Mouse (Mus musculus): Measurements from ENCODE around the gene Il15ra. TPM values are rescaled to one million over a fixed set of nuclear protein-coding genes. Genes with fewer than 3 reads are reported as not detected.
A peak's percentile ranks its signal among the peaks of the same experiment; 100 is the strongest.

The Il15ra gene
- total RNA-seq, 2 experiments from 2014 or later: 20.1 to 20.3 TPM

DNA sequence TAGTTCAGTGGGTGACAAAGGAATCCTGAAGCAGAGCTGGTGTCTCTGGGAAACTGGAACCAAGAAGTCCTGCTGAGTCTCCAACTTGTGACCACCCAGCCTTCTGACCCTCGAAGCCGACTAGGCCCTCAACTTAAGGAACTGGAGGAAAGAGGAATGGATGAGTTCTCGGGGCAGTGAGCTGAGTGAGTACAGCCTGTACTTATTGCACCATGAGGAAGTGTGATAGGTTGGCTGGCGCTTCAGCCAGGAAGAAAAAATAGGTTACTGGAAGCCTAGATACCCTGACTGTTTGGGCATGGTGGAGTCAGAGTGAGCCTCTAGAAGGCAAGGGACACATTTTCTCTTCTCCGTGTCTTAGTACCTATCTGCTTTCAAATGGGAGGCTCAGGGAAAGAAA is 3.4 kb downstream of the Il15ra start:
- peak in 1 of 2 experiments; percentile 22 for DNase-seq

DNA sequence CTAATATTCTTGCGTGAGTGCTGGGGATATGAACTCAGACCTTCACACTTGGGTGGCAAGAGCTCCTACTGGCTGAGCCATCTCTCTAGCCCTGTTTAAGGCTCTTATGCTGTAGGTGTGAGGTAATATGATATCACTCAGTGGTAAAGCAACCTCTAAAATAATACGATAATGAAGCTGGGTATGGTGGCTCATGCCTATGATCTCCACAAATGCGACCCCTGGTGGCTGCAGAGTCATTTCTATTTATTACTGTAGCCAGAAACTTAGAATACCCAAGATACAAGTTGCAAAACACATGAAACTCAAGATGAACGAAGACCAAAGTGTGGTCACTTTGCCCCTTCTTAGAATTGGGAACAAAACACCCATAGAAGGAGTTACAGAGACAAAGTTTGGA is 5.0 kb downstream of the Il15ra start:
- DNase-seq: peak; percentile 28 to 57

DNA sequence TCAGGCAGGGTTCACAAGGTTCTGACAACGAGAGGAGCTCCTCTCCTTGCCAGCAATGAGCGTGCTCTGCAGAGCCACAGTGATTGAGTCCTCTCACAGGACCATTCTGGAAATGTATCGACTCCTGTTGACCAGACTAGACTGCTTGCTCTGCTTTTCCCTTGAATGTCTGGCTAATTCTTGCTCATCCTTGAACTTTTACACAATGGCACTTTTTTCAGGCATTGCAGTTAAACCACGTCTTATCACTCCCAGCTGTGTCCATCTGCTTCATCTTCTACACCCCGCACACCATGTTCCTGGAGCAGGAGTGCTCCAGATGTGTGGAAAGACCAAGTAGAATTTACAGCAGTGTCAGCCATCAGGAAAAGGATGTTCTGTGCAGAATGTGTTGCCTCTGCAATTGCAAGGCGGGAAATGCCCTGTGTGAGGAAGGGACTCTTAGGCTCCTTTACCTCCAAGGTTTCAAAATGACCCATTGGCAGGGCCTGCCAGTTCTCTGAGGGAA is 7.4 kb downstream of the Il15ra start:
- DNase-seq: no peak

DNA sequence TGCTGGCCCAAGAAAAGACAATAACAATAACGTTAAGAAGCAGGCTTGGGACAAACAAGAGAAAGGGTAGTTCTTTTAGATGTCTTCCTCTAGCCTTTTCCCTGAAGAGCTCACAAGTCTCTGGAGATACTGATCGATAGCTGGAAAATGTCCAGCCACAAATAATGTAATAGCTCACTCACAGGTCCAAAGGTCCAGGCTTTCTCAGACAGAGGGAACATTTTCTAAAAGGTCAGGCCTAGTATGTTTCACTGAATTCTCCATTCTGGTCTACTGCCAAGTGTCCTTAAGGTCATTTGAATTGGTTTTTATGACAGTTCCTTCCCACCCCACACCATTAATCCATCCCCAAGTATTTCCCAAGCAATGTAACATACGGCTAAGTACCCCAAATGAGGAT is 7.9 kb downstream of the Il15ra start:
- peak in 1 of 2 experiments; percentile 9 for DNase-seq

DNA sequence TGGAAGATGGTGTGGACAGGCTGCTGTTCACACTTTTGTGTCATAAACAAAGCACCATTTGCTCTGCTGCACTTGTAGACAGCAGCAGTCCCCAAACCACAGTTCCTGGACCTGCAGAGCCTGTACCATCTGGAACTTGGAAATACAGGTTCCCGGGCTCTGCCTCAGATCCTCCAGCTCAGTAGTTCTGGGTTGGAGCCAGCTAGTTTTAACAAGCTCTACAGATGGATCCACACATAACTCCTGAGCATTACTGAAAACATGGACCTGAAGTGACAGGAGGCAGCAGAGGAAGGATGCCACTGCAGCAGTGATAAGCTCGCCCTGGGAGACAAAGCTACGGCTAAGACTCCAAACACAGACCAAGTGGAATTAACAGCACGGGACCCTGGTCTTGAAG is 9.4 kb downstream of the Il15ra start:
- no peak for DNase-seq

DNA sequence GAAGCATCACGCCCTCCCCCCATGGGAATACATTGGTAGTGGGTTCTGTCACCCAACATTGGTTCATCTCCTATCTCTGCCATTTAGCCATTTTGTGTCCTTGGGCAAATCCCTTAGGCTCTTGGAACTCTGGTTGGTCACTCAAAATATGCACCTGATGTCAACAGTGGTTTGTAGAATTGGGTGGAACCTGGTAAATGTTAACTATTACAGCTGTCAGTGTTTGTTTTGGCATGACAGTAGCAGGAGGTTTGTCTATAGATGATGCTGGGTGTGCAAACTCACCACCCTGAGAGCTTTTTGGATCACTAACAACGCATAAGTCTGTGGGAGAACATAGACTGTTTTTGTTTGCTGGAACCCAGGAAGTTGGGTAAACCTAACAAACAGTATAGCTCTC is 13.5 kb downstream of the Il15ra start:
- no peak for DNase-seq

DNA sequence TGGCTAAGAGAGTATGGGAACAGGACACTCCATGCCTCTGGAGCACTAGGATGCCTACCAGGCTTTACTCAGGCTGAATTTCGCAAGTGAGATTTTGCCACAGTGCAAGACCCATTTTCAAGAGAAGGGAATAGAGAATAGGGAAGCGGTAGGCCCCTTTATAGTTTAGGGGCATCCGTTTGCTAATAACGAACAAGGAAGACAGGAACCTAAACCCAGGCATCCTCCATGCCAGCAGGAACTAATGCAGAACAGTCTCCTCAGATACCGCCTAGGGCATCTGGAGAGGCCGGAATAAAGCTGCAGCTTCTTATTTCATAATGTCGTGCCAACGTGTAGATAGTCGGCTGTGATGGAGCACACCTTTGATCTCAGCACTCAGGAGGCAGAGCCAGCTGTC is 17.5 kb downstream of the Il15ra start:
- DNase-seq: no peak

DNA sequence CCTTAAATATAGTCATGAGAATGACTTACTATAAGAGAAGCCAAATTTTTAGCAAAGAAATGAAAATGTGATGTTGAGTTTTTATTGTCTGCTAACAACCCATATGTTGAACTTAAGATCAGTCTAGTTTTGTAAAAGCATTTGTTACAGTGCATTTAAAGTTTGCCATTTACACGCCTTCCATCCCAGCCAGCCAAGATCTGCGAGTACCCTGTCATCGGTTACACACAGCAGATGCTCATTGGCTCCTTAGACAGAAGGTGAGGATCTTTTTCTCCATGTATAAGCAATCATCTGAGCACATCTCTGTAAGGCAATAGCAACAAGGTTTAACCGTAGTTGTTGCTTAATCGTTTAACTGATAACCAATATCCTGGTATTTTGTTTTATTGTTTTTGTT is 22.5 kb downstream of the Il15ra start:
- no peak for DNase-seq

DNA sequence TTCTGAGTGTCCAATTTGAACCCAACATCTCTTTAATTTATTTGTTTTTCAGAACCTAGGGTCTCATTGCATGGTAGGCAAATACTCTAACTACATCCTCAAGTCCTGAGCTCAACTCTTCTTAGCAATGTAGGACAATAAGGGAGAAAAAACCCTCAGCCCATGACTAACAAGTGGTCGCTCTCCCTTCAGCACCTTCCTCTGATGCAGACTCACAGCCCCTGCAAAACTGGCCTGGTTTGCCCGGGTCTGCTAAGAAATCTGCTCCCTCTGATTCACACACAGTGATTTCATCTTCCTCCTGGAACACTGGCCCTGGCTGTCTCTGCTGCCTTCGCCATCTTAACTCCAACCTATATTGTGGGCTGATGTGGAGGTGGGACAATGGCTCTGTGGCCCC is 24.0 kb downstream of the Il15ra start:
- no peak for DNase-seq

DNA sequence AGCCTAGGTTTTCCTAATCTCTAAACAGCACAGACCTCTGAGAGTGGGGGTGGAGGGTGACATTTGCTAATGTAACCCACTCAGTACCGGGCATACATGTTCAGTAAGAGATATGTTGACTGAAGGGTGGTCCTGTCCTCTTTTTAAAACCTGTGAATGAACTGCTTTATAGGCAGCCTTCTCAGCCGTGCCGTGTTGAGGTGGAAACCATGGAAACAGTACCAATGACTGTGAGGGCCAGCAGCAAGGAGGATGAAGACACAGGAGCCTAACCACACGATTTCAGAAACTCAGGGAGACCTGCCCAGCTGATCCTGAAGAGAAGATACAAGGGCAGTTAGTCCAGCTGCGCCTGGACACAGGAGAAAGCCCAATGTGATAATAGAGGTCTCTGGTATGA is 27.9 kb downstream of the Il15ra start:
- no peak for DNase-seq

DNA sequence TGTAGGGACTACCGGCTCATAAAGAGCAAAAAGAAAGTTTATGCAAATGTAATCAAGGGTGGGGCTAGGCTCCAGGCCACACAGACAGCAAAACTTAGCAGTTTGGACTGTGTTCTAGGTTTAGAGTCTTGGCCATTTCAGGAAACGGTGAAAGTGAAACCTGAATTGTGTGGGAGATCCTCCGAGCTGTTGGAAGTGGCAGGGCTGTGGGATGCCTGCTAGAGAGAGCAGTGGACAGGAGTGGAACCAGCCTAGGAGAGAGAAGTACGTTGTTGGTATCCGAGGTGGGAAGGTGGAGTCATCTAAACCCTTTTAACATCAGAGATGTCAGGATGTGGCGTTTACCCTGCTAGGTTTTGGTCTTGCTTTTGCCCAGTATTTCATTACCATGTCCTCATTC is 30.8 kb downstream of the Il15ra start:
- DNase-seq: no peak

DNA sequence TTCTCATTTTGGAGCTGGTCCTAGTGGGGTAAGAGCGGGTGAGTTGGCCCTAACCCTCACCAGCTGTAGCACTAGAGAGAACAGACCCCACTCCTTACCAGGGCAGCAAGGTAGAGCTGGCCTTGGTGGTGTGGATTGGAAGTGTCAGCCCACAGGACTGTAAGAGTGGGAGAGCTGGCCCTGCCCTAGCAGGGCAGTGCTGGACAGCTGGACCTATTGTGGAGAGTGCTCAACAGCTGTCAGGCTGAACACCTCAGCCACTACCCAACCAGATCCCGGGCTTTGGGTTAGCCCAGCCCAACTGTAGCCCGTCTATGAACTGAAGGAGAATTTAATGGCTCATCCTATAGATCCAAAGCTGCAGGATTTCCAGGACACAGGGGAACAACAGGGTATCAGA is 33.7 kb downstream of the Il15ra start:
- DNase-seq: no peak

DNA sequence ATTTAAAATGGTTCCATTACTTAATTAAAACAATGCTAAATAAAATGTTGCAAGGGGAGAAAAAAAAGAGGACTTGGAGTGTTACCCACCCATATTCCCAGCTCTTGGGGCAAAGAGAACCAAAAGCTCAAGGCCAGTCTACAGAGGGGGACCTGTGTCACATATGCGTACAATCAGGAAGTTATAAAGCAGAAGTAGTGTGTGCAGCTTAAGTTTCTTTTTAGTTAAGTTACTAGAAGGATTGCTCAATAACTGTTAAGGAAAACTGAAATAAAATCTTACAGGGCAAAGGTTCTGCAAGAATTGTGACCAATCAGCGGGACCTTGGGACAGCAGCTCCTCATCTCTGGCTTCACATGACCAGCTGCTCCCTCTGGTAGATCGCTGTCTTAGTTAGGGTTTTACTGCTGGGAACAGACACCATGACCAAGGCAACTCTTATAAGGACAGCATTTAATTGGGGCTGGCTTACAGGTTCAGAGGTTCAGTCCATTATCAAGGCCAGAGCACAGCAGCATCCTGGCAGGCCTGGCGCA is 34.5 kb downstream of the Il15ra start:
- DNase-seq: no peak

DNA sequence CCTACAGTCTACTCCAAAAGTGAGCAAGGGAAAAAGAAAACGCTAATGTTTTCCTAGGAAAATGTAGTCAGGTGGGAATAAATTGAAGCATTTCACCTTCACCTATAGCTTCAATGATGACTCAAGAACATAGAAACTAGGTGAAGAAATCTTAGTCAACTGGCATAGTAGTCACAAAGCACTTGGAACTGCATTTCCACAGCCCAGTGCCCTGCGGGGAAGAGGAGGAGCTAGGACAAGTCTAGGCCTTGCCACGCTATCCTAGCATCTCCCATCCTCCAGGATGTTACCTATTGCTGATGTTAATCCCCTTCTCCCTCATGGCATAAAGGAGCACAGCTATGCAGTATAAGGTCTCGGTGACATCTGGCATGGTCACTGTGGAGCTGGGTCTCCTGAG is 57.5 kb downstream of the Il15ra start:
- DNase-seq: no peak

DNA sequence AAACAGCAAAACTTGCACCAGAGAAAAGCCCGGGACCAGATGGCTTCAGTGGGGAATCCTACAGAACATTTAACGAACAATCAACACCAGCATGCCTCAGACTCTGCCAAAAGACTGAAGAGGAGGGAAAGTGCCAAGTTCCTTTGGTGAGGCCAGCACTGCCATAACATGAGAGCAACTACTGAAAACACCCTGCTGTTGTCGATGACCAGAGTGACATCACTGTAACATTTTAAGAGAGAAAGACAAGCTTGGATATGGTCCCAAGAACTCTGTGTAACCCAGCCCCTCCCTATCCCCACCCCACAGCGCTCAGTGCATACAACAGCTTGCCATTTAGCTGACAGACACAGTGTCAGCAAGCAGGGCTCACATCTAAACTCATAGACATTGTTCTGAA is 60.6 kb downstream of the Il15ra start:
- no peak for DNase-seq

DNA sequence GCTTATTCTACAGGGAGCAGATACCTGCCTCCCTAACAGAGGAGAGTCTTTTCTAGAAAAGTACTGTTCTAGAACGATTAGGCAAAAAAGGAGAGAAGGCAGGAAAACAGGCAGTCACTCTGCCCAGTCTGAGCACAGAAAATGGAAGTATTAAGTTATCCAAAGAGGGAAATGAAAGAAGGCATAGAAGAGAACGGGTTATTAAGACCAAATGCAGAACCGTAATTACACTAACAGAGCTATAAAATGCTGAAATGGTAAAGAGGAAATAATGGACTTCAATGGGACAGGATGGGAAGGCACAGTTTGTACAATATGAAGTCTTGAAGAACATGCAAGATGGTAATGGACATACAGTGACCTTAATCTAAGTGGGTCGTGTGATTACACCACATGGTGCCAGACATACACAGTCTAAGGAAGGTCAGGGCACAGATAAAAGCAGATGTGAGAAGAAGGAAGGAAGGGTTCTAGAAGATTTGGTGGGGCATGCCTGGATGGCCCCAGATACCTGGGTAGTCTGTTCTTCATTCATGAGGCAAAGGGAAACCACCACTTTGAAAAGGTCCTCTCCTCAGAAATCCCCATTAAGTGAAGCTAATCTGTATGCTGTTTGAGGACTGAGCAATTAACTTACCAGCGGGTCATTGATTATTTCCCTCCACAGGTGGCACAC is 61.5 kb downstream of the Il15ra start:
- no peak for DNase-seq

DNA sequence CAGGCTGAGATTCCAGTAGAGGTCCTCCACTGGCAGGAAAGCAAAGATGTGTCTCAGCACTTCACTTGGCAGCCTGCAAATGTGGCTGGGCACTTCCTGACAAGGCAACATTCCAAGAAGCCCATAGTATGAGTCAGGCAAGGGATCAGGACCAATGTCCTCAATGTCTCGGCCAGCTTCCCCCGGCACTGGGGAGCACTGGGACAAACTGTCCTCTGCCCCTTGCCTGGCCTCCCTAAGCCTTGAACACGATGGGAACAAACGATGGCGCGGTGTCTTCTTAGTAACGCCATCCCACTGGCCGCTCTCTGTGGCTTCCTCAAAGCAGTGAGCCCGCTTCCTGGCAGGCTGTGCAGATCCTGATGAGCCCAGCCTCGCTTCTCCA is 62.1 kb downstream of the Il15ra start:
- peak; percentile 37 for DNase-seq

DNA sequence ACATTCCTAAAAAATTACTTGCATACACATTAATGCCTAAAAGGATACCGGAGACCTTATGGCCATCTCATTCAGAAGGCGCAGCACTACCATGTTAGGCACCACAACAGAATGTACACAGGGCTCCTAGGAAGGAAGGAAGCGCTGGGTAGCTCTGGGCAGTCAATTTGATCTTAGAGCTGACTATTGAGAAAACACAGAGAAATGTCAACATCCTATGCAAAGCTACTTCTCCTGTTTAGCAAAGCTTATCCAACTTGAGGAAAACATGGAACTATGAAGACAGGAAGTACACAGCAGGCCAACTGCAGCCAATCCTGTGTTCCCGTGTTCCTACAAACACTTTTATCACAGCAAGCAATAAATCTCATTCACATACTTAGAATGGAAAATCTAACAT is 66.6 kb downstream of the Il15ra start:
- DNase-seq: no peak

DNA sequence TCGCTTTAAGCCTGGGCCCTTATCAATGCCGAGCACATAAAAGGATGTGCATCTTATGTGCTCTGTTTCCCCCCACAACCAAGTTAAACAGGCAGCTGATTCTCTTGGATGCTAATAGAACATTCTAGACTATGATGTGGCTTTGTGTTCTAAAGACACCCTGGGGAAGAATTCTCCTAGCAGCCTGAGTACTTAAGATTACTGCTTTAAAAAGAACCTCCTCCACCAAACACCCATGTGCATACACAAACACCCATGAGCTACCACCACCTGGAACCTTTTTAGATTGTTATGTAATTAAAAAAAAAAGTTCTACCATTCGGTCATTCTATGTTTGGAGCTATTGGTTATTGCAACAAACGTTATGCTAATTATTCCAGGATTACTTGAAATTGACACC is 67.3 kb downstream of the Il15ra start:
- DNase-seq: no peak

DNA sequence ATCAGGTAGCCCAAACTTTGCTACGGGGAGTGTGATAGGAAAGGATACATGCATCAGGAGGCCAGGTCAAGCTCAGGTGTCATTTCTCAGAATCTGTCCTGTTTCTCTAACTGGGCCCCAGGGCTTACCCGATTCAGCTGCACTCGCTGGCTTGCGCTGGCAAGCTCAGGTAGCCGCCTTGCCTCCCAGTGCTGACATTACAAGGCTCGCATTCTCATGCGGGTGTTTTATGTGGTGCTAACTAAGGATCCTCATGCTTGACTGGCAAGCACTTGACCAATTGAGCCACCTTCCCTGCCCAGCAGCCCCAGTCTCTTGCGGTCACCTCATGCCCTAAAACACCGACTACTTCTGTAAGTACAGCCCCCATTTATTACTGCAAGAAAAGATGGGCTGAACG is 69.3 kb downstream of the Il15ra start:
- DNase-seq: no peak

DNA sequence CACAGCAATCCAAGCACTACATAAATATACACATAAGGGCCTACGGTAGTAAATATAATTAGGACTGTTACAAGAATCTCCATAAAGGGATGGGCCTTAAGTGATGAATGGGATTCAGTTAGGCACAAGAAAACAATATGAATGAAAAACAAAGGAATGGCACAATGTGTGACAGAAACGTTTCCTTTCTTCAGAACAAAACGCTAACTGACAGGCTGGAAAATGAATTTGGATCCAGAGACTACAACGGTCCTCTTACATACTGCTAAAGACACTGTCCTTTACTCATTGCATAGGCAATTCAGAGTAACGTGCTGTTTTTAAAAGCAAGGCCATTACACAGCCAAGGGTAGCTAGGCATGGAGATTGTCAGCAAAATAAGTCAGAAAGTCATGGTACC is 70.0 kb downstream of the Il15ra start:
- DNase-seq: no peak

DNA sequence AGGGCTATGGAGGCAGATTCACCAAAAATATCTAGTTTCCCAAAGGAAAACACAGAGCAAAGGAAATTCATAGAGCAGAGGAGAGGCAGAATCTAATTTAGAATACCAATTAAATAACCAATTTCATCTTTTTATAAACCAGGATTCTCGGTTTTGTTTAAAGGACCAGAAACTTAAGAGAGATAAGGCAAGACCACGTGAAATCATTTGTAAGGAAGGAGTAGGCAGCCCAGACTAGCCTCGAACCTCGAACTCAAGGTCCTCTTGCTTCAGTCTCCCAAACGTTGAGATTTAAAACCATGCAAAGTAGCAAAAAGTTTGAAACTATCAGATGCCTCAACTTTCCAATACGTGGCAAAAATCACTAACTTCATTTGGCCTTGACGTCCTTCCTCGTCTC is 71.3 kb downstream of the Il15ra start:
- DNase-seq: no peak

DNA sequence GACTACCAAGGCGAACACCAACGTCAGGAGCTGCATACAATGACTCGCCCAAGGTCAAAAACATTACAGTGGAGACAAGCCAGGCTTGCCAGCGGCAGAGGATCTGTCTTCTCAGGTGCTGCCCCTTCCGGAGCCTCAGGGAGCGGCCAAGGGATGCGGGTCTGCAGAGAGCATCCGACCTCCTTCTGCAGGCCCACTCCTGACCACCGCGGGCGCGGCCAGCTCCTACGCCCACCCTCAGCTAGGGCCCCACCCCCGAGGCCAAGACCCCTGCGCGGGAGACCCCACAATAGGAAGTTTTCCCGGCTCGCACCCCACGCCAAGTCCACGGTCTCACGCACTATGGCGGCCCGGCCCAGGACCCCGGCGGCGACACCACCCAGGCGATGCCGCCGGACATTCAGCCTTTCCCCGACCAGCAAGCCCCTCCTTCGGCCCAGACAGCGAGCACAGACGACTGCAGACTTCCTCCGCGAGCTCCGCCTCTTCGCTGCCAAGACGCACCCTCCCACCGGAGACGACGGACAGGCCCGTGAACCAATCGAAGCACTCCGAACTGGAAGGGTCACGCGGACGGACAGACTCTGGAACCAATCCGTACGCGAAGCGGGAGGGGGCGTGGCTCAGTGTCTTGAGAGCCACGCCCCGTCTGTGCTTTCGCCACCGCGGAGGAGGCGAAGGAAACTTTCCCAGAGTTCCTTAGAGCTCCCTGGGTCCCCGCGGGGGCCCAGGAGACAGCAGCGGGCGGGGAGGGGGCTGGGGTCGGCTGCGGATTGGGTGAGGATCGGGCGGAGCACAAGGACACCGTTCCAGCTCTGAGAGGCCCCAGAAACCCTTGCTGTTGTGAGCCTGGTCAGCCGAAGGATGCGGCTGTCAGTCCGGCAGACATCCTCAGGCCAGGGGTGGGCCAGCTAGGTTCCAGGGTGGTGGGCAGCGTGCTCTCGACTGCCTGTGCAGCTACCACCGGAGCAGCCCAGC is 72.3 kb downstream of the Il15ra start, which contains the start of the genes Fbh1 and Ankrd16:
Fbh1 (minus strand) TSS at position 492 of the 978 bp plus-strand sequence.
Ankrd16 (plus strand) TSS at position 786 of the 978 bp plus-strand sequence.
- peak; percentile 100 for DNase-seq
